Mouse (Mus musculus) erythroblast, embryonic 14.5 days (primary cell): ENCODE results near the gene Ctnnb1.

Source experiments
- GATA1 ChIP-seq: IDR thresholded peaks from 2 replicates; pipeline ENCODE4 v1.6.1; 2012; ENCODE audit warnings: low read length, inconsistent platforms, mixed read lengths
- TAL1 ChIP-seq: IDR thresholded peaks from 3 replicates; pipeline ENCODE4 v1.6.1; 2012; ENCODE audit warnings: low read length, inconsistent platforms, mixed read lengths

- TF ChIP-seq TAL1 (no peak), GATA1 (no peak)
Observed at GRCm38 (mm10) chr9:120974209-120974608, 45.2 kb downstream of the Ctnnb1 start.
